Mouse (Mus musculus): ENCODE measurements around the gene Abr. TPM values are rescaled to one million over a fixed set of nuclear protein-coding genes. Genes with fewer than 3 reads are reported as not detected.

The Abr gene
- polyA plus RNA-seq, 1 experiment from 2014 or later, result 46.4 TPM

DNA sequence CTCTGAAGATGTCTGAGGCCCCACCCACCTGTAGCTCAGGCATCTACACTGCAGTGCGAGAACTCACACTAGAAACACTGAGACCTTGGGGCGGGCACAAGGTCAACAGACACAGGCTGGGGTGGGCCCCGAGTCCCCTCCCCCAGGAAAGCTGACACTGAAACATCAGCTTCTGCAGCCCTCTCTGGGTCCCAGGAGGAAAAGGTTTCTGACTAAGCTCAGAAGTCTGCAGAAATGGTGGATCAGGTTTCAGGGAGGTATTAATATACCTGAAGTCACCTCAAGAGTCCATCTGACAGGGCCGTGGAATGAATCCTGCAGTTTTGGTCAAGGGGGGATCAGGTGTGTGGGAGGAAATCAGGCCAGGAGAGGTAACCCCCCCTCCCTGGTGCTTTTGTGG, 156.2 kb downstream of the Abr start:
- WGBS, result 85% methylated on average over 4 of the region's 4 CpGs
- Histone ChIP-seq H3K36me3 (ENCODE audit: control insufficient read depth, insufficient read depth, low read length) (no peaks in the 10 kb centered on the region; the same call in 1 of the 2 replicates), H3K4me2 (ENCODE audit: low read depth, low read length, severe bottlenecking) (no peak overlapping the region), H3K27me3 (ENCODE audit: control insufficient read depth, insufficient read depth, low read length) (no peaks in the 10 kb centered on the region), H3K4me3 (ENCODE audit: low read depth, low read length) (no peak overlapping the region), H3K9ac (ENCODE audit: low read length) (no peak overlapping the region), H3K9me3 (ENCODE audit: control insufficient read depth, low read length) (no peaks in the 10 kb centered on the region), H3K27ac (ENCODE audit: low read depth, low read length) (no peak overlapping the region), H3K4me1 (replicated peaks; ENCODE audit: control insufficient read depth, insufficient read depth, low read length) (peaks cover 18% of the 10 kb centered on the region; the same call in 1 of the 2 replicates)
- ATAC-seq (replicated peaks; ENCODE audit: low FRiP score) (no peak), DNase-seq (ENCODE audit: low spot score) (no peak)

DNA sequence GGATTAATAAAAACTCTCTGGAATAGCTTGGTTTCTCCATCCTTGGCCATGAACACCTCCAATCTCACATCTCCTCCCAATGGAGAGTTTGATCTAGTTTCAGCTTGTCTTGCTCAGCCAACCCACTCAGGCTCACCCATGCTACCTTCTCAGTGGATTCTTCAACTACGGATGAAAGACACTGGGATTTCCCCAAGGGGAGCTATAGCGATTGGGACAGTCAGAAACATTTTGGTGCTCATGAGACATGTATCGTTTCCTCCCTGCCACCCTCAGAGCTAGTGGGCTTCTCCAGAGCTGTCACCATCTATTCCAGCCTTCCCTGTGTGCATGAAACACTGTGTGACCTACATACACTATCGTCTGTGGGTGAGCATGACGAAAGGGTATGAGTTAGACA, 160.4 kb downstream of the Abr start:
- no peaks in the 10 kb centered on the region for H3K9me3 ChIP-seq (ENCODE audit: control insufficient read depth, low read length)
- H3K36me3 ChIP-seq (ENCODE audit: control insufficient read depth, insufficient read depth, low read length), result no peaks in the 10 kb centered on the region; the same call in 1 of the 2 replicates
- H3K4me3 ChIP-seq (ENCODE audit: low read depth, low read length), result no peak overlapping the region
- no peak overlapping the region for H3K27ac ChIP-seq (ENCODE audit: low read depth, low read length)
- ATAC-seq (replicated peaks; ENCODE audit: low FRiP score) (no peak), DNase-seq (ENCODE audit: low spot score) (no peak)
- H3K4me1 ChIP-seq (replicated peaks; ENCODE audit: control insufficient read depth, insufficient read depth, low read length), result peaks cover 3% of the 10 kb centered on the region; the same call in 1 of the 2 replicates
- no peaks in the 10 kb centered on the region for H3K27me3 ChIP-seq (ENCODE audit: control insufficient read depth, insufficient read depth, low read length)
- no peak overlapping the region for H3K9ac ChIP-seq (ENCODE audit: low read length)
- H3K4me2 ChIP-seq (ENCODE audit: low read depth, low read length, severe bottlenecking), result no peak overlapping the region
- 93% methylated on average over 5 of the region's 5 CpGs for WGBS

DNA sequence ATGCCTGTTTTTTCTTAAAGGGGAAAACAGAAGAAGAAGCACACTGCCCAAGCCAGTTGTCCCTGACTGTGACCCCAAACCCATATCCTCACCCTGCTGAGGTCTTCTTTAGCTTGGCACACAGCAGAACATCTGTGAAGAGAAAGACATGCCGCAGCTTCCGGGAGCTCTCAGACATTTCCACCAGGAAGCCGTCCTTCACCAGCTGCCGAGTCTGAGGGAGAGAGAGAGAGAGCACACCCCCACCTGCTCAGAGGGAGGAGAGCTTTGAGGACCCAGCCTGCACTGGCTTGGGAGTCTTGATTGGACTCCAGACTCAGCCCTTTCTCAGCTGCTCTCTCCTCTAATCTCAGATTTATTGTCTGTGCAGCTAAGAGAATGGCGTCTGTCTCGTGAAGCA, 160.9 kb downstream of the Abr start:
- no peak for ATAC-seq (replicated peaks; ENCODE audit: low FRiP score)
- 89% methylated on average over 6 of the region's 6 CpGs for WGBS
- H3K4me2 ChIP-seq (ENCODE audit: low read depth, low read length, severe bottlenecking), result no peak overlapping the region
- no peak overlapping the region for H3K27ac ChIP-seq (ENCODE audit: low read depth, low read length)
- no peaks in the 10 kb centered on the region for H3K9me3 ChIP-seq (ENCODE audit: control insufficient read depth, low read length)
- H3K4me3 ChIP-seq (ENCODE audit: low read depth, low read length), result no peak overlapping the region
- H3K4me1 ChIP-seq (replicated peaks; ENCODE audit: control insufficient read depth, insufficient read depth, low read length), result peaks cover 5% of the 10 kb centered on the region; the same call in 1 of the 2 replicates
- DNase-seq (ENCODE audit: low spot score), result no peak
- H3K9ac ChIP-seq (ENCODE audit: low read length), result no peak overlapping the region
- no peaks in the 10 kb centered on the region for H3K27me3 ChIP-seq (ENCODE audit: control insufficient read depth, insufficient read depth, low read length)
- no peaks in the 10 kb centered on the region; the same call in 1 of the 2 replicates for H3K36me3 ChIP-seq (ENCODE audit: control insufficient read depth, insufficient read depth, low read length)

DNA sequence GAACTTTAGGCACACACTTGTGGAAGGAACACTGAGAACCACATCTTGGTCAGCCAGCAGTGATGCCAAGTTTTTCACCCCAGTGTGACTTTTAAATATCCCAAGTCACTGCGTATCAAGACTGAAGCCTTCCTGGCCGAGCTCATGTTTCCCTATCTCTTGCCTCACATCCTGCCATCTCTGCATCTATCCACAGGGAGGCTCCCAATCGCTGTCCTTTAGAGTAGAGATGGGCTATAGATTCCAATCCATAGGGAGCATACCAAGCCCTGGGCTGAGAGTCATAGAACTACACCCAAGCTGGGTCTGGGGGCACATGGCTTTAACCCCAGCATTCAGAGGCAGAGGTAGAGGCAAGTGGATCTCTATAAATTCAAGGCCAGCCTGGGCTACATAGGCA, 162.6 kb downstream of the Abr start:
- DNase-seq (ENCODE audit: low spot score) (no peak), ATAC-seq (replicated peaks; ENCODE audit: low FRiP score) (no peak)
- Histone ChIP-seq H3K9me3 (ENCODE audit: control insufficient read depth, low read length) (no peaks in the 10 kb centered on the region), H3K36me3 (ENCODE audit: control insufficient read depth, insufficient read depth, low read length) (no peaks in the 10 kb centered on the region; the same call in 1 of the 2 replicates), H3K27ac (ENCODE audit: low read depth, low read length) (no peak overlapping the region), H3K4me3 (ENCODE audit: low read depth, low read length) (no peak overlapping the region), H3K27me3 (ENCODE audit: control insufficient read depth, insufficient read depth, low read length) (no peaks in the 10 kb centered on the region), H3K4me1 (replicated peaks; ENCODE audit: control insufficient read depth, insufficient read depth, low read length) (peaks cover 5% of the 10 kb centered on the region; the same call in 1 of the 2 replicates), H3K9ac (ENCODE audit: low read length) (no peak overlapping the region), H3K4me2 (ENCODE audit: low read depth, low read length, severe bottlenecking) (no peak overlapping the region)
- 67% methylated on average over 3 of the region's 3 CpGs for WGBS

DNA sequence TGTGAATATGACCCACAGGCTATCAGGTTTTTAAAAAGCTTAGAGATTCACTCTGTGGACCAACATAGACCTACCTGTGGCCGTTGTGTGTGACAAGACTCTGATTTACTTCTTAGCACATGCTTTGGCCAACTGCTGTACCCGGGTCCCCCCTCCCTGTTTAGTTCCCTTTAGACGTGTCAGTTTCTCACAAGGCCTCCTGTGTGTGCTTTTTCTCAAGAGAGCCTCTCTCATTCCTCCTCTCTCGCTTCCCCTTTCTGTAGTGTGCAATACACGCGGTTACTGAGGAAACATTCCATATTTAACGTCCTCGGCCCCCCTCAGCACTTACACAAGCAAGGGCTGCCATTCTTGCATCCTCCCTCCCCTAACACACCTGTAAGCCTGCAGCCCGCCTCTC, 163.4 kb downstream of the Abr start:
- Histone ChIP-seq H3K27ac (ENCODE audit: low read depth, low read length) (no peak overlapping the region), H3K9me3 (ENCODE audit: control insufficient read depth, low read length) (no peaks in the 10 kb centered on the region), H3K4me2 (ENCODE audit: low read depth, low read length, severe bottlenecking) (no peak overlapping the region), H3K27me3 (ENCODE audit: control insufficient read depth, insufficient read depth, low read length) (no peaks in the 10 kb centered on the region), H3K9ac (ENCODE audit: low read length) (no peak overlapping the region), H3K36me3 (ENCODE audit: control insufficient read depth, insufficient read depth, low read length) (no peaks in the 10 kb centered on the region; the same call in 1 of the 2 replicates), H3K4me1 (replicated peaks; ENCODE audit: control insufficient read depth, insufficient read depth, low read length) (peaks cover 5% of the 10 kb centered on the region; the same call in 1 of the 2 replicates), H3K4me3 (ENCODE audit: low read depth, low read length) (no peak overlapping the region)
- WGBS, result 79% methylated on average over 9 of the region's 9 CpGs
- DNase-seq (ENCODE audit: low spot score) (no peak), ATAC-seq (replicated peaks; ENCODE audit: low FRiP score) (no peak)

DNA sequence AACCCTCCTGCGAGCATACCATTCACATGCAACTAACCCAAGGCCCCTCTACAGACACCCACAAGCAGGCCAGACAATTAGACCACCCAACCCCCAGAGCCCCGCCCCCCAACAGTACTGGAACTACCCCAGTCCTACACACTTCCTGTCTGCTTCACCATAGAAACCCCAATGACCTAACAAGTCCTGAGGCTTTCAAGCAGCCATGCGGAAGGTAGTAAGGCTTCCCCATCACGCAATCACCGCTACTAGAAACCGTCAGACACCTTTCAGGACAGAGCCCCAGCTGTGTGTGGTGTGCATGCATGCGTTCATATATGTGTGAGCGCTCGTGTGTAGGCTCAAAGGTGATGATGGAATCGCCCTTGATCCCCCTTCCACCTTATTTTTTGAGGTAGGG, 165.2 kb downstream of the Abr start:
- WGBS, result 72% methylated on average over 10 of the region's 10 CpGs
- ATAC-seq (replicated peaks; ENCODE audit: low FRiP score), result no peak
- H3K9ac ChIP-seq (ENCODE audit: low read length), result no peak overlapping the region
- no peak for DNase-seq (ENCODE audit: low spot score)
- no peak overlapping the region for H3K4me2 ChIP-seq (ENCODE audit: low read depth, low read length, severe bottlenecking)
- no peaks in the 10 kb centered on the region; the same call in 1 of the 2 replicates for H3K36me3 ChIP-seq (ENCODE audit: control insufficient read depth, insufficient read depth, low read length)
- H3K9me3 ChIP-seq (ENCODE audit: control insufficient read depth, low read length), result no peaks in the 10 kb centered on the region
- peaks cover 5% of the 10 kb centered on the region; the same call in 1 of the 2 replicates for H3K4me1 ChIP-seq (replicated peaks; ENCODE audit: control insufficient read depth, insufficient read depth, low read length)
- H3K27me3 ChIP-seq (ENCODE audit: control insufficient read depth, insufficient read depth, low read length), result no peaks in the 10 kb centered on the region
- H3K27ac ChIP-seq (ENCODE audit: low read depth, low read length), result no peak overlapping the region
- no peak overlapping the region for H3K4me3 ChIP-seq (ENCODE audit: low read depth, low read length)

DNA sequence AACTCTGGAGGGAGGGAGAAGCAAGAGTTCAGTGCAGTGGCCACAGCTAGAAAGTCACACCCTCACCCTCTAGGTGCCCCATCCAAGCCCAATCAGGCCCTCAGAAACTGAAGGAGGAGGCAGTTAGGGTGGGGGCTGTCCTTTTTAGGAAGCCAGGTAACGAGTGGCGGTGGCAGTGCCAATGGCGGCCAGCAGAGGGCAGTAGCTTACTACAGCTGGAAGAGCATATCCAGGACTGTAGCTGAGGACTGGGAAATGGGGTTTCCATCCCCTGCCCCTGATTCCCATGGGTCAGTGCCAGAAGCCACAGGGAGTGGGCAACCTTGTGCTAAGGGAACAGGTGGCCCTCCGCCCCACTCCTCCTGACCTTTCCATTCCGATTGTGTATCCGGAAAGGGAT, 165.9 kb downstream of the Abr start:
- DNase-seq (ENCODE audit: low spot score) (peak; percentile 93), ATAC-seq (replicated peaks; ENCODE audit: low FRiP score) (no peak)
- H3K9me3 ChIP-seq (ENCODE audit: control insufficient read depth, low read length), result no peaks in the 10 kb centered on the region
- no peak overlapping the region for H3K4me3 ChIP-seq (ENCODE audit: low read depth, low read length)
- no peaks in the 10 kb centered on the region; the same call in 1 of the 2 replicates for H3K36me3 ChIP-seq (ENCODE audit: control insufficient read depth, insufficient read depth, low read length)
- no peak overlapping the region for H3K9ac ChIP-seq (ENCODE audit: low read length)
- 13% methylated on average over 6 of the region's 6 CpGs for WGBS
- H3K27ac ChIP-seq (ENCODE audit: low read depth, low read length), result no peak overlapping the region
- H3K4me1 ChIP-seq (replicated peaks; ENCODE audit: control insufficient read depth, insufficient read depth, low read length), result peaks cover 5% of the 10 kb centered on the region; the same call in 1 of the 2 replicates
- no peak overlapping the region for H3K4me2 ChIP-seq (ENCODE audit: low read depth, low read length, severe bottlenecking)
- no peaks in the 10 kb centered on the region for H3K27me3 ChIP-seq (ENCODE audit: control insufficient read depth, insufficient read depth, low read length)

DNA sequence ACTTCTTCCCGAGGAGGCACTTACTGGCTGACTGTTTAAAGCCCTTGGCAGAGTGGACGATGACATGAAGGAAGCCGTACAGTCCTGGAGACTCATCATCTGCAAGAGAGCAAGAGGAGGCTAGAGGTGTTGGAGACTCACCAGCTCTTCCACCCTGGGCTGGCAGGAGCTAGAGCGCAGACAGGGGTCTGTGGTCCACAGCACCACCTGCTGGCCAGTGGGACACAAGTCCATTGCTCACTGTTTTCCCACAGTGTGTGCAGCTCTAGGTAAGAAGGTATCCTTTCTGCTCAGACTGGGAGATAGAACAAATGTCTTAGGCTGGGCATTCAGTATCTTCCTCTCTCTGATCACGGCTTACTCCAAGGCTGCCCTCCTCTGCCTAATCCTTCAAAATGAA, 167.6 kb downstream of the Abr start:
- Histone ChIP-seq H3K4me1 (replicated peaks; ENCODE audit: control insufficient read depth, insufficient read depth, low read length) (peaks cover 17% of the 10 kb centered on the region), H3K27ac (ENCODE audit: low read depth, low read length) (no peak overlapping the region), H3K9me3 (ENCODE audit: control insufficient read depth, low read length) (no peaks in the 10 kb centered on the region), H3K9ac (ENCODE audit: low read length) (no peak overlapping the region), H3K27me3 (ENCODE audit: control insufficient read depth, insufficient read depth, low read length) (no peaks in the 10 kb centered on the region), H3K36me3 (ENCODE audit: control insufficient read depth, insufficient read depth, low read length) (no peaks in the 10 kb centered on the region; the same call in 1 of the 2 replicates), H3K4me2 (ENCODE audit: low read depth, low read length, severe bottlenecking) (no peak overlapping the region), H3K4me3 (ENCODE audit: low read depth, low read length) (no peak overlapping the region)
- WGBS, result 53% methylated on average over 5 of the region's 5 CpGs
- ATAC-seq (replicated peaks; ENCODE audit: low FRiP score) (0 out of 2 replicates have a peak, but pooled peaks have one; percentile 36), DNase-seq (ENCODE audit: low spot score) (peak; percentile 86)

DNA sequence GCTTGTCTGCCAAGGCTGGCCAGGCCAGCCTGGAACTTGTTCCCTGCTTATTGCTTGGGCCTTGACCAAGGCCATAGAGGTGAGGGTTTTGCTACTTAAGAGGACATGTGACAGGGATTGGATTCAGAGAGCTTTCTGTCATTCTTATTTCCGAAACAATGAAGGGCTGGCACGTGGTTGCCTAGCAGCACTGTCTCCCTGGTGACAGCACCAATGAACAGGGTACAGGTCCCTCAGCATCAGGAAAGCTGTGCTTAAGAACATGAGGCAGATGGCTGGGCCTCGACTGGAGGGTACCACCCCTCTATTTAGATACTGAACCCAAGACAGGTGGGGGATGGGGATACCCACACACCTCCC, 171.9 kb downstream of the Abr start:
- 0 out of 2 replicates have a peak overlapping the region, but pooled peaks have one; percentile 6 for H3K4me2 ChIP-seq (ENCODE audit: low read depth, low read length, severe bottlenecking)
- peaks cover 27% of the 10 kb centered on the region for H3K4me1 ChIP-seq (replicated peaks; ENCODE audit: control insufficient read depth, insufficient read depth, low read length)
- no peaks in the 10 kb centered on the region for H3K36me3 ChIP-seq (ENCODE audit: control insufficient read depth, insufficient read depth, low read length)
- WGBS, result 16% methylated on average over 3 of the region's 3 CpGs
- H3K9ac ChIP-seq (ENCODE audit: low read length), result no peak overlapping the region
- ATAC-seq (replicated peaks; ENCODE audit: low FRiP score) (peak; percentile 81), DNase-seq (ENCODE audit: low spot score) (peak; percentile 66)
- H3K4me3 ChIP-seq (ENCODE audit: low read depth, low read length), result no peak overlapping the region
- H3K27me3 ChIP-seq (ENCODE audit: control insufficient read depth, insufficient read depth, low read length), result no peaks in the 10 kb centered on the region
- no peaks in the 10 kb centered on the region for H3K9me3 ChIP-seq (ENCODE audit: control insufficient read depth, low read length)
- peak overlapping the region; percentile 80 for H3K27ac ChIP-seq (ENCODE audit: low read depth, low read length)
